Mouse (Mus musculus) cerebellum, adult 2 months (tissue): ENCODE measurements around the gene Phkg1. TPM values are rescaled to one million over a fixed set of nuclear protein-coding genes. Genes with fewer than 3 reads are reported as not detected.
"Not testable (repeated sequence)": the region's sequence is repeated elsewhere in the genome, so short reads cannot be mapped to it uniquely, and the experiment has no call there.

Experiments
- DNase-seq, 2 experiments: peaks; one replicate each; pipeline ENCODE4 v3.0.0; 2021
- H3K27ac ChIP-seq: fragments of 200-500 bp; 2 replicates; pipeline ENCODE4 v1.5.1; 2012; ENCODE audit warnings: low read length, control low read depth, inconsistent platforms; ENCODE audit not compliant: insufficient read depth
- H3K27me3 ChIP-seq: fragments of 200-500 bp; 2 replicates; pipeline ENCODE4 v1.6.1; 2012; ENCODE audit warnings: inconsistent platforms, mild to moderate bottlenecking, low read length, moderate library complexity; ENCODE audit not compliant: control insufficient read depth, insufficient read depth
- H3K4me1 ChIP-seq: fragments of 200-500 bp; 2 replicates; pipeline ENCODE4 v1.6.1; 2011; ENCODE audit warnings: low read length; ENCODE audit not compliant: control insufficient read depth, insufficient read depth
- H3K4me3 ChIP-seq: fragments of 200-500 bp; replicated peaks from 2 replicates; pipeline ENCODE3; 2011; ENCODE audit warnings: mild to moderate bottlenecking, low read depth, low read length, control low read depth; ENCODE audit not compliant: insufficient read depth
- CTCF ChIP-seq: fragments of 200-500 bp; IDR thresholded peaks from 2 replicates; pipeline ENCODE4 v1.5.1; 2011; ENCODE audit warnings: low read depth, mild to moderate bottlenecking, control low read depth, low read length, moderate library complexity, borderline replicate concordance; ENCODE audit not compliant: insufficient read depth
- POLR2A ChIP-seq: fragments of 200-500 bp; IDR thresholded peaks from 2 replicates; pipeline ENCODE4 v1.6.1; 2011; ENCODE audit warnings: low read length, control low read depth, borderline replicate concordance; ENCODE audit not compliant: insufficient read depth
- WGBS: fragments of 180-500 bp; shearing (Covaris S2); methylation state at CpG from one replicate; pipeline ENCODE4 v1.1.7; 2018; 5-methylcytosine and 5-hydroxymethylcytosine counted together
- polyA plus RNA-seq: library from polyadenylated mRNA; depleted of rRNA; stranded (reverse); fragments of >200 nt; gene quantifications from 2 replicates; pipeline ENCODE4 v1.2.3, GENCODE M21; 2012

Gene Phkg1
- polyA plus RNA-seq, 1 experiment, result 34.8 TPM

GRCm38 (mm10) chr5:129895198-129896088, 2.9 kb downstream of the Phkg1 start, which contains the start of gene Zbed5:
Zbed5 (plus strand) TSS chr5:129895723.
- Histone ChIP-seq H3K4me3 (peak within 1 kb of the TSS; percentile 81), H3K27me3 (no peaks in the 10 kb centered on the region), H3K27ac (no peak within 1 kb of the TSS), H3K4me1 (no peaks in the 10 kb centered on the region)
- TF ChIP-seq POLR2A (no peak), CTCF (no peak)
- peak; percentile 86 to 88 for DNase-seq
- WGBS, result 3% methylated on average over 44 of the region's 44 CpGs

- not testable (repeated sequence) for H3K4me1 ChIP-seq, H3K27ac ChIP-seq, H3K27me3 ChIP-seq, DNase-seq, H3K4me3 ChIP-seq
- 60% methylated on average over 7 of the region's 7 CpGs for WGBS
Observed at GRCm38 (mm10) chr5:129890390-129890789, 8.0 kb downstream of the Phkg1 start.

- H3K27ac ChIP-seq, result peak within 1 kb of the TSS; percentile 75
- peak; percentile 92; the same call in 1 of the 2 replicates for TF ChIP-seq POLR2A
- no peak for TF ChIP-seq CTCF
- under 1% methylated on average over 46 of the region's 46 CpGs for WGBS
- peak; percentile 96 to 98 for DNase-seq
- H3K4me1 ChIP-seq, result no peaks in the 10 kb centered on the region
- H3K4me3 ChIP-seq, result peak within 1 kb of the TSS; percentile 98
- no peaks in the 10 kb centered on the region for H3K27me3 ChIP-seq
Observed at GRCm38 (mm10) chr5:129886911-129887636, 11.3 kb downstream of the Phkg1 start, which contains the start of gene Chchd2. Chchd2 (minus strand) TSS chr5:129887470.

- no peak for TF ChIP-seq CTCF
- no peak for TF ChIP-seq POLR2A
- WGBS, result 19% methylated on average over 10 of the region's 10 CpGs
- Histone ChIP-seq H3K4me3 (peak overlapping the region; percentile 98), H3K27ac (no peak overlapping the region), H3K4me1 (no peaks in the 10 kb centered on the region), H3K27me3 (no peaks in the 10 kb centered on the region)
- no peak for DNase-seq
Observed at GRCm38 (mm10) chr5:129886271-129886670, 12.1 kb downstream of the Phkg1 start.

- no peak for TF ChIP-seq POLR2A
- no peak for TF ChIP-seq CTCF
- DNase-seq, result no peak
- Histone ChIP-seq H3K4me3 (no peak overlapping the region), H3K27ac (no peak overlapping the region), H3K4me1 (no peaks in the 10 kb centered on the region), H3K27me3 (no peaks in the 10 kb centered on the region)
- 68% methylated on average over 3 of the region's 3 CpGs for WGBS
Observed at GRCm38 (mm10) chr5:129879888-129880287, 18.5 kb downstream of the Phkg1 start.

- no peak overlapping the region for H3K27ac ChIP-seq
- no peak overlapping the region for H3K4me3 ChIP-seq
- no peaks in the 10 kb centered on the region for H3K4me1 ChIP-seq
- no peaks in the 10 kb centered on the region for H3K27me3 ChIP-seq
- peak; percentile 34 to 47 for DNase-seq
- TF ChIP-seq CTCF (peak; percentile 36; the same call in 1 of the 2 replicates), POLR2A (no peak)
- WGBS, result 23% methylated on average over 2 of the region's 2 CpGs
Observed at GRCm38 (mm10) chr5:129878946-129879345, 19.4 kb downstream of the Phkg1 start.

GRCm38 (mm10) chr5:129877731-129878455, 20.5 kb downstream of the Phkg1 start:
- no peaks in the 10 kb centered on the region for H3K27me3 ChIP-seq
- no peak for TF ChIP-seq POLR2A
- no peak for TF ChIP-seq CTCF
- 69% methylated on average over 9 of the region's 9 CpGs for WGBS
- no peaks in the 10 kb centered on the region for H3K4me1 ChIP-seq
- peak in 1 of 2 experiments; percentile 41 for DNase-seq
- H3K4me3 ChIP-seq, result no peak overlapping the region
- H3K27ac ChIP-seq, result no peak overlapping the region; the same call in 1 of the 2 replicates
